Mouse (Mus musculus): ENCODE data around the gene Dmrt1.

GRCm38 (mm10) chr19:25525726-25526125 is 20.3 kb downstream of the Dmrt1 start:
- TF ChIP-seq POLR2A (IDR thresholded peaks at IDR 0.05; ENCODE audit: control insufficient read depth in 1 of 2, insufficient read depth in 1 of 2, low read depth in 1 of 2, low read length in 2 of 2, poor library complexity in 1 of 2) (no peak), JUND (IDR thresholded peaks at IDR 0.05; ENCODE audit: low read depth, low read length) (no peak), TCF12 (IDR thresholded peaks at IDR 0.05; ENCODE audit: low read depth, low read length) (no peak), CTCF (IDR thresholded peaks at IDR 0.05 in 2 of 3, conservative IDR thresholded peaks at IDR 0.05 in 1 of 3; ENCODE audit: control insufficient read depth in 1 of 3, insufficient read depth in 1 of 3, low read depth in 2 of 3, low read length in 3 of 3, poor library complexity in 1 of 3, severe bottlenecking in 1 of 3) (no peak), MAX (IDR thresholded peaks at IDR 0.05; ENCODE audit: low read length) (no peak)
